Mouse (Mus musculus) CH12.LX (cell line): ENCODE data around the gene Dnajc15. TPM values are rescaled to one million over a fixed set of nuclear protein-coding genes. Genes with fewer than 3 reads are reported as not detected.

Source experiments
- DNase-seq: peaks from one replicate; pipeline ENCODE4 v3.0.0-alpha.2; 2013; ENCODE audit errors: extremely low read depth
- H3K27ac ChIP-seq: 2 replicates; pipeline ENCODE4 v1.5.1; 2012; ENCODE audit warnings: low read depth, mild to moderate bottlenecking, control low read depth, moderate library complexity; ENCODE audit not compliant: insufficient read depth
- H3K27me3 ChIP-seq: replicated peaks from 2 replicates; pipeline ENCODE3; 2012; ENCODE audit warnings: inconsistent platforms
- H3K36me3 ChIP-seq, 2 experiments: replicated peaks in 1 of 2; 2 replicates each; pipeline versions ENCODE3 to v1.6.1; 2012; ENCODE audit warnings: inconsistent platforms in 1 of 2, low read length in 1 of 2, mild to moderate bottlenecking in 1 of 2, mixed read lengths in 1 of 2, moderate library complexity in 1 of 2; ENCODE audit not compliant: control insufficient read depth in 1 of 2, insufficient read depth in 1 of 2
- H3K4me1 ChIP-seq, 2 experiments: 2 replicates each; pipeline ENCODE4 v1.6.1; 2012; ENCODE audit warnings: inconsistent platforms in 1 of 2, moderate library complexity in 1 of 2; ENCODE audit not compliant: insufficient read depth in 2 of 2, control insufficient read depth in 1 of 2
- H3K4me2 ChIP-seq: 2 replicates; pipeline ENCODE4 v1.6.1; 2012; ENCODE audit warnings: low read depth, mild to moderate bottlenecking, control low read depth; ENCODE audit not compliant: poor library complexity, insufficient read depth, severe bottlenecking
- H3K4me3 ChIP-seq, 3 experiments: fragments of 150-350 bp in 1 of 3; sonication (generic) in 1 of 3; replicated peaks in 1 of 3; 2 replicates each; pipeline versions ENCODE3 to v1.5.1; 2011 to 2012; ENCODE audit warnings: low read depth in 2 of 3, low read length in 2 of 3, mild to moderate bottlenecking in 2 of 3, moderate library complexity in 2 of 3, control low read depth in 1 of 3, improper control_type of control experiment in 1 of 3, inconsistent platforms in 1 of 3, mixed read lengths in 1 of 3; ENCODE audit not compliant: poor library complexity in 1 of 3
- H3K79me2 ChIP-seq: replicated peaks from 2 replicates; pipeline ENCODE4 v1.6.1; 2012; ENCODE audit warnings: mild to moderate bottlenecking, moderate library complexity; ENCODE audit not compliant: control insufficient read depth, poor library complexity, insufficient read depth, severe bottlenecking; ENCODE audit errors: extremely low read depth
- H3K9ac ChIP-seq: 2 replicates; pipeline ENCODE4 v1.6.1; 2012; ENCODE audit warnings: low read depth, mild to moderate bottlenecking, control low read depth, moderate library complexity; ENCODE audit not compliant: insufficient read depth
- H3K9me3 ChIP-seq: replicated peaks from 2 replicates; pipeline ENCODE3; 2012; ENCODE audit warnings: low read length, inconsistent platforms, mixed read lengths
- BHLHE40 ChIP-seq: IDR thresholded peaks from 2 replicates; pipeline ENCODE4 v1.6.1; 2011; ENCODE audit warnings: mild to moderate bottlenecking, low read depth, low read length, improper control_type of control experiment
- CHD2 ChIP-seq: IDR thresholded peaks from 2 replicates; pipeline ENCODE4 v1.6.1; 2011; ENCODE audit warnings: low read length, improper control_type of control experiment
- CTCF ChIP-seq, 2 experiments: IDR thresholded peaks in 1 of 2; conservative IDR thresholded peaks in 1 of 2; 2 replicates each; pipeline ENCODE4 v1.5.1; 2011 to 2012; ENCODE audit warnings: low read depth in 2 of 2, low read length in 2 of 2, improper control_type of control experiment in 1 of 2, inconsistent platforms in 1 of 2, mild to moderate bottlenecking in 1 of 2, moderate library complexity in 1 of 2
- HCFC1 ChIP-seq: IDR thresholded peaks from 2 replicates; pipeline ENCODE4 v1.6.1; 2012; ENCODE audit warnings: low read depth, mild to moderate bottlenecking, inconsistent platforms, low read length, improper control_type of control experiment
- IRF4 ChIP-seq: IDR thresholded peaks from 2 replicates; pipeline ENCODE4 v1.6.1; 2014; ENCODE audit warnings: low read depth, mild to moderate bottlenecking, inconsistent platforms, low read length, improper control_type of control experiment
- MAFK ChIP-seq: IDR thresholded peaks from 2 replicates; pipeline ENCODE4 v1.6.1; 2011; ENCODE audit warnings: low read length, improper control_type of control experiment; ENCODE audit not compliant: insufficient replicate concordance
- MAX ChIP-seq: IDR thresholded peaks from 2 replicates; pipeline ENCODE4 v1.6.1; 2011; ENCODE audit warnings: low read length, improper control_type of control experiment
- MAZ ChIP-seq: IDR thresholded peaks from 2 replicates; pipeline ENCODE4 v1.6.1; 2012; ENCODE audit warnings: low read depth, mild to moderate bottlenecking, inconsistent platforms, low read length, improper control_type of control experiment, moderate library complexity
- MEF2A ChIP-seq: IDR thresholded peaks from 2 replicates; pipeline ENCODE4 v1.6.1; 2014; ENCODE audit warnings: low read depth, mild to moderate bottlenecking, inconsistent platforms, low read length, improper control_type of control experiment, borderline replicate concordance
- MXI1 ChIP-seq: IDR thresholded peaks from 2 replicates; pipeline ENCODE4 v1.6.1; 2011; ENCODE audit warnings: mild to moderate bottlenecking, low read depth, low read length, improper control_type of control experiment
- NELFE ChIP-seq: IDR thresholded peaks from 2 replicates; pipeline ENCODE4 v1.6.1; 2011; ENCODE audit warnings: low read depth, low read length, improper control_type of control experiment
- POLR2A ChIP-seq: IDR thresholded peaks from 2 replicates; pipeline ENCODE4 v1.6.1; 2011; ENCODE audit warnings: low read depth, mild to moderate bottlenecking, improper control_type of control experiment, low read length
- POLR2AphosphoS2 ChIP-seq: IDR thresholded peaks from 2 replicates; pipeline ENCODE4 v1.6.1; 2011; ENCODE audit warnings: low read depth, low read length, improper control_type of control experiment
- SIN3A ChIP-seq: IDR thresholded peaks from 2 replicates; pipeline ENCODE4 v1.6.1; 2012; ENCODE audit warnings: low read length, improper control_type of control experiment, inconsistent platforms
- TBP ChIP-seq: conservative IDR thresholded peaks from 2 replicates; pipeline ENCODE4 v1.6.1; 2011; ENCODE audit warnings: low read depth, low read length, improper control_type of control experiment
- TCF12 ChIP-seq: IDR thresholded peaks from 2 replicates; pipeline ENCODE4 v1.6.1; 2014; ENCODE audit warnings: low read depth, mild to moderate bottlenecking, inconsistent platforms, low read length, improper control_type of control experiment
- UBTF ChIP-seq: IDR thresholded peaks from 2 replicates; pipeline ENCODE4 v1.6.1; 2012; ENCODE audit warnings: low read depth, mild to moderate bottlenecking, inconsistent platforms, low read length, improper control_type of control experiment, moderate library complexity
- ZKSCAN1 ChIP-seq: IDR thresholded peaks from 2 replicates; pipeline ENCODE4 v1.6.1; 2012; ENCODE audit warnings: low read depth, inconsistent platforms, low read length, improper control_type of control experiment, borderline replicate concordance
- ZNF384 ChIP-seq: IDR thresholded peaks from 2 replicates; pipeline ENCODE4 v1.6.1; 2012; ENCODE audit warnings: low read depth, low read length, improper control_type of control experiment, inconsistent platforms
- dilution Hi-C: fragments of 300-500 bp; cut with MboI; formaldehyde crosslinking; loops from 2 replicates; pipeline ENCODE4 v1.14.3; 2020; ENCODE audit warnings: low sequenced_read_pairs; ENCODE audit not compliant: extremely low pct_unique_long_range_greater_than_20kb, extremely low pct_ligation_motif_present
- in situ Hi-C: fragments of 300-500 bp; cut with MboI; formaldehyde crosslinking; loops from 3 replicates; pipeline ENCODE4 v1.14.3; 2019; ENCODE audit warnings: low sequenced_read_pairs, low pct_ligation_motif_present, low pct_unique_long_range_greater_than_20kb, mixed read lengths
- polyA plus RNA-seq: library from polyadenylated mRNA; unstranded; fragments of >175 nt; gene quantifications from 2 replicates; pipeline ENCODE4 v1.2.1, GENCODE M21; 2012; ENCODE audit warnings: low read depth; ENCODE audit not compliant: insufficient read length
- total RNA-seq, 2 experiments: library from RNA; depleted of rRNA; stranded (reverse); fragments of 300-350 nt in 1 of 2; fragments of >200 nt in 1 of 2; gene quantifications; 2 replicates each; pipeline ENCODE4 v1.2.3; 2012 to 2014

Dnajc15 gene
- total and polyA plus RNA-seq, 3 experiments: 39.5 to 56.8 (median 41.7) TPM

DNA sequence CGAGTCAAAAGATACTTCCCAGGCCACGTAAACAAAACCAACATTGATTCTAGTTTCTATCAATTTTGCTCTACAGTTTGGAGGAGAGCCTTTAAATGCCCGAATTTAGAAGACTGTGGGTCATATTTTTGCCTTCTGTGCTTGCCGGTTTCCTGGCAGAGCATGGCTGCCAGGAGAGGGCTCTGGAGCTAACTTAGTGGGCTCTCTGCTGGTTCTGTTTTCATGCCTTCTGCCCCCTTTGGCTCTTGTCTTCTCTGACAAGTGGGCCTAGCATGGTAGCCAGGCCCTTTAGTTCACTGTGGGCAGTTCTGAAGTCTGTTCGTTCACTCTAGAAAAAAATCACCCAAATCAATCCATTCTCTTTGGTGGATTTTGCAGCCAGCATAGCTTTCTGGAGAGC, 63.5 kb downstream of the Dnajc15 start:
- H3K4me3 ChIP-seq: no peak overlapping the region
- H3K27me3 ChIP-seq: no peaks in the 10 kb centered on the region
- no peaks in the 10 kb centered on the region for H3K4me1 ChIP-seq
- no peaks in the 10 kb centered on the region for H3K79me2 ChIP-seq
- no peaks in the 10 kb centered on the region for H3K9me3 ChIP-seq
- no peak overlapping the region for H3K9ac ChIP-seq
- no peak for DNase-seq
- TF ChIP-seq SIN3A: no peak
- TF ChIP-seq ZKSCAN1: no peak
- TF ChIP-seq MEF2A: no peak
- TF ChIP-seq CHD2: no peak
- TF ChIP-seq MAFK: no peak
- in situ Hi-C loops: no loop called here
- dilution Hi-C loops: no loop called here
- no peak overlapping the region for H3K4me2 ChIP-seq
- no peaks in the 10 kb centered on the region for H3K36me3 ChIP-seq
- H3K27ac ChIP-seq: no peak overlapping the region

GRCm38 (mm10) chr14:77807836-77808235, 67.1 kb downstream of the Dnajc15 start:
- Histone ChIP-seq H3K79me2 (no peaks in the 10 kb centered on the region), H3K9me3 (no peaks in the 10 kb centered on the region), H3K4me2 (no peak overlapping the region), H3K4me1 (no peaks in the 10 kb centered on the region), H3K27ac (no peak overlapping the region), H3K27me3 (no peaks in the 10 kb centered on the region), H3K4me3 (no peak overlapping the region), H3K36me3 (no peaks in the 10 kb centered on the region), H3K9ac (no peak overlapping the region)
- no peak for TF ChIP-seq TCF12
- TF ChIP-seq BHLHE40: no peak
- TF ChIP-seq MAZ: no peak
- no peak for TF ChIP-seq ZNF384
- no peak for TF ChIP-seq POLR2AphosphoS2
- no peak for TF ChIP-seq HCFC1
- TF ChIP-seq MXI1: no peak
- TF ChIP-seq CTCF (conservative IDR thresholded peaks at IDR 0.05 in 1 of 2, IDR thresholded peaks at IDR 0.05 in 1 of 2; ENCODE audit: low read depth in 2 of 2, low read length in 2 of 2): no peak
- TF ChIP-seq IRF4: no peak
- no peak for TF ChIP-seq POLR2A
- no peak for TF ChIP-seq UBTF
- no peak for TF ChIP-seq MAX
- no peak for TF ChIP-seq TBP
- no peak for TF ChIP-seq SIN3A
- TF ChIP-seq NELFE: no peak
- dilution Hi-C loops (no loop called here), in situ Hi-C loops (no loop called here)
- DNase-seq: no peak
